Mouse (Mus musculus) layer of hippocampus, adult 6 months (tissue): ENCODE data around the gene Hcn3. TPM values are rescaled to one million over a fixed set of nuclear protein-coding genes. Genes with fewer than 3 reads are reported as not detected.

Experiments used
- long read RNA-seq, 2 experiments: library from polyadenylated mRNA; unstranded; transcript quantifications; one replicate each; pipeline ENCODE4 v2.0.0; 2019 to 2020
- polyA plus RNA-seq: library from polyadenylated mRNA; unstranded; fragments of <200 nt; fragmentation: Nextera tagmentation; gene quantifications from 2 replicates; pipeline ENCODE4 v1.2.3, GENCODE M21; 2021

Gene Hcn3
- 1.9 and 2.1 TPM in 2 replicates for polyA plus RNA-seq
- long read RNA-seq, experiment 1, full-length matches to known transcripts: 1 of 4 reads
- long read RNA-seq, experiment 1, partial matches to known transcripts: 3 of 4 reads
- long read RNA-seq, experiment 1, other reads (novel, unspliced or antisense): 0 of 4 reads
- long read RNA-seq, experiment 2, full-length matches to known transcripts: 8 of 13 reads
- long read RNA-seq, experiment 2, partial matches to known transcripts: 4 of 13 reads
- long read RNA-seq, experiment 2, other reads (novel, unspliced or antisense): 1 of 13 reads

DNA sequence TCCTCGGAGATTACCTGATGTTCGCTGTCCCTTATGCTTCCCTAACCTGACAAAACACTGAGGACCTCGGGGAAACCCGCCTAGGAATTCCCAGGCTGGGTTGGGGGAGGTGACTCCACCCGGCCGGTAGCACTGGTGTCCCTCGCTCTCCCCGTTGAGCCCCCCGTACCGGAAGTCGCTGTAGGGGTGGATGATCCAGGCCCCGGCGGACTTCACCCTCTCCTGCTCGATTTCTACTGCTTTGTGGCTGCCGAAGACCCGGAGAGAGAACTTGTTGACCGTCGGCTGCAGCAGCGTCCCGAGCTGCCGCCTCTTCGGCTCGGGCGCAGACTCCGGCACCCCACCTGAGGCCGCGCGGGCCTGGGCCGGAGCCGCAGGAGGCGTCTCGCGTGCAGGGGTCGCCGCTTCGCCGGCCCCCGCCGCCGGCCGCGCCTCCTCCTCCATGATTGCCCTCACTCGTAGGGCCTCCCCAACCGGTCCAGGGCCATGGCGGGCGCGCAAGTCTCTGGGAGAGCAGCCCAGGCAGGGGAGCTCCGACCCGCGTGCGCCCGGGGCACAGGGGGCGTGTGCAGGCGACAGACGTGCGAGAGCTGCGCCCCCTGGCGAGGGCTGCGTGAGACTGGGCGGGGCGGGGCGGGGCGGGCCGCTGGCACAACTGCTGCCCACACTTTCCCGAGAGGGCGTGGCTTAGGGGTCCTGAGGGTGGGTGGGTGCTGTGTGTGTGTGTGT lies at the start of gene Hcn3:
TSS of gene Hcn3 (minus strand) at position 581 of the 729 bp plus-strand sequence.

DNA sequence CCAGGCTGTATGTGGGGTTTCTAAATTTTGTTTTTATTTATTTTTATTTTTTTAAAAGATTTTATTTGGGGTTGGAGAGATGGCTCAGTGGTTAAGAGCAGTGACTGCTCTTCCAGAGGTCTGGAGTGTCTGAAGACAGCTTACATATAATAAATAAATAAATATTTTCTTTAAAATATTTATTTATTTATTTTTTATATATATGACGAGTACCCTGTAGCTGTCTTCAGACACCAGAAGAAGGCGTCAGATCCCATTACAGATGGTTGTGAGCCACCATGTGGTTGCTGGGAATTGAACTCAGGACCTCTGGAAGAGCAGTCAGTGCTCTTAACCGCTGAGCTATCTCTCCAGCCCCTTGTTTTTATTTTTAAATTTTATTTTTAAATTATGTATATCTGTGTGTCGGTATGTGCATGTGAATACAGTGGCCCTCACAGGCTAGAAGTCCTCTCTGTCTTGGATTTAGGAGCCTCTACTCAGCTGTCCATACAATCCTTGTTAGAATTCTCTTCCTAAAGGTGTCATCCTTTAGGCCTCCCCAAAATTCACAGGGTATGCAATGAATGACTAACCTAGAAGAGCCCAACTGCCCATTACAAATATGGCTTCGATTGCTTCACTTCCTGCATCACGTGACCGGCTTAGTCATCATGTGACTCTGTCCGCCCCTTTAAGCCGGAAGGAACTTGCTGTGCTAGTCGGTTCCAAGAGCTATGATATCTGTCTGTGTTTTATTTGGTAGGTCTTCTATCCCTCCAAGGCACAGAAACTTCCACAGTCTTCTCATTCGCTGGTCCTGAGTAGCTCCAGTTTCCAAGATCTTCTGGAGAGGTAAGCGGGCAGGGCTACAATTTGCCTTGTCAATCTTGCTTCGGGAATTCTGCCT lies 42.5 kb upstream of the Hcn3 start, which contains the start of gene Gba:
TSS of gene Gba (plus strand) at position 676 of the 889 bp plus-strand sequence.

DNA sequence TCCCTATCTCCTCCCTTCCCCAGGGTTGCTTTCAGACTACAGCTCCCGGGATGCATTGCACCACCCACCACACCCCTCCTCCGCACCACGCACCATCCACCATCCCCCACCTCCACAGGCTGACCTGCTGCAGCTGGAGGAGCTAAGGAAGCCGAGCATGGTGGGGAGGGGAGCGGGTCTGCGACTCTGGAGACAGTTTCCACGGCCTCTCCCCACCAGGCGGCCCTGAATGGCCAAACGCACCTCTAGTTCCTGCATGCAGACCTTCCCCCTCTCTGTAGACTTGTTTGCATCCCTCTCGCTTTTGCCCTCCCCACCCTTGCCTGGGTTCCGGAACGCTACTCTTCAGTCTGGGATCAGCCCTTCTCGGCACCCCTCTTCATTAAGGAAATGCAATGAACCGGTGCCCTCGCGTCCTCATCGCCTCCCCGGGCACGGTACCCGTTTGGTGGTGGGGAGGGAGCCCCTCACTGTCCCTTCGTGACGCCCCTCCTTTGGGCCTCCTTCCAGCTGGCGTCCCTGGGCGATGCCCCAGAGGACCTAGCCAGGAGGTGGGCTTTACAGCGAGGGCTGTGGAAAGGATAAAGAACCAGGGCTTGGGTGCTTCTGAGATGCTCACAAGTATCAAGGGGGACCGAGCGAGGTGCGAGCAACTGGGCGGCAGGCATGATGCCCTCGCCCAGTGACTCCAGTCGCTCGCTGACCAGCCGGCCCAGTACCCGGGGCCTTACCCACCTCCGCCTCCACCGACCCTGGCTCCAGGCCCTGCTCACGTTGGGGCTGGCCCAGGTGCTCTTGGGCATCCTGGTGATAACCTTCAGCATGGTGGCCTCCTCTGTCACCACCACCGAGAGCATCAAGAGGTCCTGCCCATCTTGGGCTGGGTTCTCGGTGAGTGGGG lies 23.3 kb upstream of the Hcn3 start, which contains the start of gene Fam189b:
TSS of gene Fam189b (plus strand) at position 86 of the 901 bp plus-strand sequence.

DNA sequence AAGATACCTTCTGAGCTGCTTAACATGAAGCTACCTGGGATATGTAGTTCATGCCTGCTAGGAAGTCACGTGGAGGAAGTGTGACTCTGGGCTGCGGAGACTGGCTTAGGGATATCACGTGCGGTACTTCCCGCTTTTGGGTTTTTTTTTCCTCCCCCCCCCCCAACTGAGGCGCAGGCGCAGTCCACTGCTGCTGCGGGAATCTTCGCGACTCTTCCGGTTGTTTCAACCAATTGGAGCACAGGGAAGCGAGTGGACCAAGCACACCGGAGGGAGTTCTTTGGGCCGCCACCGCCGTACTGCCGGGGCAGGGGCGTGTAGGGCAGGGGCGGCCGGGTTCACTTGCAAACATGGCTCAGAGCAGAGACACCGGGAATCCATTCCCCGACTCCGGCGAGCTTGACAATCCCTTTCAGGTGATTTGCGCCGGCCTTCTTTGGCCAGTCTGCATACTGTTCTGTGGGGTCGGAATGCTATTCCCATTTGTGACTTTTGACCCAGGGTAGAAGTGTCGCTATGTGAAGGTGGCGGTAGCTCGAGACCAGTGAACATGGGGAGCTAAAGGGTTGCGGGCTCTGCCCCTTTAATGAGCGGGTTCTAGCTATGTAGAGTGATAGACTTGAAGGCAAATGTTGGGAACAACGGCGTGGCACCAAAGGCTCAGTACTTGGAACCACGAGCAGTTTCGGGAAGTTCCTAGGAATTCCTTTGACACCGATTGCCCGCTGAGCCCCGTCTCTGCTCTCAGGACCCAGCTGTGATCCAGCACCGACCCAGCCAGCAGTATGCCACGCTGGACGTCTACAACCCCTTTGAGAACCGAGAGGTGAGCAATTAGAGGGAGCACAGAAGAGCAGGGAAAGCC lies 17.5 kb upstream of the Hcn3 start, which contains the start of gene Scamp3:
TSS of gene Scamp3 (plus strand) at position 232 of the 865 bp plus-strand sequence.

DNA sequence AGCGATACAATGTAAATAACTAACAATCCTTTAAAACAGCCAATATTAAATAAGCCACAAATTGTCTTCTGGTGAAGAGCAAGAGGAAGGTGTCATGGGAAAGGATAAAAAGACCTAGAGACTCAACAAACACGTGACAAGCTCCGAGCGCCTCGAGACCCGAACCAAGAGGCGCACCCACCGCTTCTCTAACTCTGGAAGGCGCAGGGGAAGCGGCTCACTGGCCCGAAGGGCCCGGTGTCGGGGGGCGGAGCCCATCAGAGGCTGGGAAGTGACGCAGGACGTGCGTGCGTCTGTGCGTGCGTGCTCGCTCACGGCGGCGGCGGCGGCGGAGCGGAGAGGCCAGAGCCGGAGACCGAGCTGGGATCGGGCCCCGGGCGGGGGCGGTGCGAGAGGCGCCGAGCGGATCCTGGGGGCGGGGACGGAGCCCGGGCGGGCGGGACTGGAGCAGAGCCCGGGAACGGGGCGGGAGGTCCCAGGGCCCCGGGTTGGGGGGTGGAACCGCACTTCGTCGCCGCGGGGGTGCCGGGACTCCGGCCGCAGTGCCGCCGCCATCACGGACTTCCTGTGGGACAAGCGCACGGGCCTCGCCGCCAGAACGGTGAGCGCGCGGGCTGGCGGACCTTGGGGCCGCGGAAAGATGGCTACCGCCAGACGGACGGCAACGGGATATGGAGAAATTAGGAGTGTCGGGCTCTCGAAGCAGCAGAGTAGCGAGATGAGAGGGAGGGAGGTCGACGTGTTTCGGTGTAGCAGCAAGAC lies 4.7 kb upstream of the Hcn3 start, which contains the start of gene Clk2:
TSS of gene Clk2 (plus strand) at position 290 of the 762 bp plus-strand sequence.

DNA sequence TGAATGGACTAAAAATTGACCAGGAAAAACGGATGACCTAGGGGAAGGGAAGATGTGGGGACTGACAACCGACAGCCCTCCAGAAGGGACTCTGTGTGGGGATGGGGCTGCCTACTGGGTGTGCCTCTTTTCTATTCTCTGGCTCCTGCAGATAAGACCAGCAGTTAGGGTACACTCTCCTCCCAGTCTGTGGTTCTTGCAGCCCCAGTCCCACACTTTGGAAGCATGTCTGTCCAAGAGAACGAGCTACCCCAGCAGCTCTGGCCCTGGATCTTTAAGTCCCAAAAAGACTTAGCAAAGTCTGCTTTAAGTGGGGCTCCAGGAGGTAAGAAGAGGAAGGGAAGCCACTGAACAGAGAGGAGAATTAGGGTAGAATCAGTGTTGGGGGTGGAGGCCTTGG lies 24.0 kb downstream of the Hcn3 start, which contains the start of gene Pklr:
TSS of gene Pklr (plus strand) at position 185 of the 400 bp plus-strand sequence.

DNA sequence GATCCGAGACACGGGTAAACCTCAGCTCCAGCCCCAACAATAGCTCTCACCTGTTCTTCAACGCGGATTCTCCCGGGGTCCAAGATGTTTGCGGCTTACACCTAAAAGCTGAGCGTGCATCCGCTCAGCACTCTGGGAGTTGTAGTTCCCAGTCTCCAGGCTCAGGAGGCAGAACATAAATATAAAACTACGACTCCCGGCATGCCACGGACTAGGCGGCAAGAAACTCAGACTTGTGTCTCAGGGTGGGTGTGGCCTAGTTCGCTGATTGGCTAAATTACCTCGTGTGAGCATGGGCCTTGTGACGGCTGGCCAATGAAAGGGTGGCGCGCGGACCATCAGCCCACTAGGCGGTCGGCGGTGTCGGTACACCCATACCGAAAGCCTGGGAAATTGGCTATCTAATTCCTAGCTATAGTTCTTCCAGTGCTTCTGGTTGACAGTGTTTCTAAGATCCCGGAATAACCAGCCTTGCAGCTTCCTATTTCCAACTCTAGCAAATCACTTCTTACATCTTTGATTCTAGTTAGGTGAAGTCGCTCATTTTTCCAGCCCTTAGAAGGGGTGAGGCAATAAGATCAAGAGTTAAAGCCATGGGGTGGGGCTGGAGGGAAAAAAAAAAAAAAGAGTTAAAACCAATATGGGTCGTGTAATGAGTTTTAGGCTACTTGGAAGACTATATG lies 58.0 kb downstream of the Hcn3 start, which contains the start of gene Fdps:
TSS of gene Fdps (minus strand) at position 148 of the 683 bp plus-strand sequence.

DNA sequence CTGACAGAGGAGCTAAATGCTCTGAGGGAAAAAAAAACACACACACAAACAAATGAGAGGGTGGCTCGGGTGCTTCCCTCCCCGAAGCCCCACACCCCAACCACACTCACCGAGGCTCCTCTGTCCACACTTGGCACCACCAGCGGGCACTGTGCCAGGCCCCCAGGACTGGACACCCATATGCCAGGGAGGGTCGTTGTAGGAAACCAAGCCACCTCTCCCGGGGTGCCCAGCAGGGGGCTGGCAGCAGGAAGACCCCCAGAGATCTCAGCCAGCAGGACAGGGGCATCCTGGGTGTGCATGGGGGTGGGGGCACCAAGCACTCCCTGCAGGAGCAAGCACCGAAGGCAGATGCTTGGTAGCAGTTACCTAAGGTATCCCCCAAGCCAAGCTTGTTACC lies 59.2 kb downstream of the Hcn3 start, which contains the start of gene Gm43738:
TSS of gene Gm43738 (minus strand) at position 289 of the 400 bp plus-strand sequence.

Other genes with a start within 250 kb of the Hcn3 start
- 17.4 and 18.9 TPM in 2 replicates for gene Msto1, start 246.2 kb downstream of the Hcn3 start, polyA plus RNA-seq
- gene Ash1l, start 209.6 kb downstream of the Hcn3 start, polyA plus RNA-seq: 9.1 and 9.5 TPM in 2 replicates
- 102 and 114 TPM in 2 replicates for gene Dap3, start 209.0 kb downstream of the Hcn3 start, polyA plus RNA-seq
- 40.8 and 48.7 TPM in 2 replicates for gene Rusc1, start 66.9 kb downstream of the Hcn3 start, polyA plus RNA-seq
- not detected in 2 replicates for gene Gm43738, start 59.1 kb downstream of the Hcn3 start, polyA plus RNA-seq
- 183 TPM in 2 replicates for gene Fdps, start 58.2 kb downstream of the Hcn3 start, polyA plus RNA-seq
- 0.20 TPM in 1 of 2 replicates, not detected in the other for gene Pklr, start 24.1 kb downstream of the Hcn3 start, polyA plus RNA-seq
- gene Clk2, start 4.6 kb upstream of the Hcn3 start, polyA plus RNA-seq: 2.3 and 2.6 TPM in 2 replicates
- gene Scamp3, start 17.3 kb upstream of the Hcn3 start, polyA plus RNA-seq: 79.6 and 80.4 TPM in 2 replicates
- 7.2 and 8.7 TPM in 2 replicates for gene Fam189b, start 22.9 kb upstream of the Hcn3 start, polyA plus RNA-seq
- gene Gba, start 42.7 kb upstream of the Hcn3 start, polyA plus RNA-seq: 24.0 and 25.6 TPM in 2 replicates
- 10.7 and 16.8 TPM in 2 replicates for gene Thbs3, start 55.0 kb upstream of the Hcn3 start, polyA plus RNA-seq
- 125 and 128 TPM in 2 replicates for gene Mtx1, start 66.9 kb upstream of the Hcn3 start, polyA plus RNA-seq
- gene Muc1, start 68.9 kb upstream of the Hcn3 start, polyA plus RNA-seq: not detected in 2 replicates
- 237 and 255 TPM in 2 replicates for gene Krtcap2, start 85.8 kb upstream of the Hcn3 start, polyA plus RNA-seq
- 20.0 and 21.4 TPM in 2 replicates for gene Trim46, start 86.1 kb upstream of the Hcn3 start, polyA plus RNA-seq
- gene Dpm3, start 99.2 kb upstream of the Hcn3 start, polyA plus RNA-seq: 320 and 365 TPM in 2 replicates
- 56.9 and 59.5 TPM in 2 replicates for gene Slc50a1, start 110.4 kb upstream of the Hcn3 start, polyA plus RNA-seq
- gene Efna1, start 120.9 kb upstream of the Hcn3 start, polyA plus RNA-seq: 11.3 and 12.4 TPM in 2 replicates
- gene Efna3, start 162.8 kb upstream of the Hcn3 start, polyA plus RNA-seq: 11.0 and 12.5 TPM in 2 replicates
- gene Efna4, start 177.8 kb upstream of the Hcn3 start, polyA plus RNA-seq: 0.39 and 0.40 TPM in 2 replicates
- gene Adam15, start 189.8 kb upstream of the Hcn3 start, polyA plus RNA-seq: 26.6 and 28.2 TPM in 2 replicates
- not detected in 2 replicates for gene Dcst2, start 201.8 kb upstream of the Hcn3 start, polyA plus RNA-seq
- 1.4 TPM in 2 replicates for gene Dcst1, start 205.1 kb upstream of the Hcn3 start, polyA plus RNA-seq
- gene Zbtb7b, start 234.6 kb upstream of the Hcn3 start, polyA plus RNA-seq: 0.23 and 0.59 TPM in 2 replicates
- gene Lenep, start 242.6 kb upstream of the Hcn3 start, polyA plus RNA-seq: not detected in 2 replicates